Mouse (Mus musculus) lung, adult 2 months (tissue): ENCODE measurements around the gene Col15a1.

Source experiments
- CTCF ChIP-seq: fragments of 200-500 bp; IDR thresholded peaks from 2 replicates; pipeline ENCODE4 v1.5.1; 2011; ENCODE audit warnings: mild to moderate bottlenecking, low read length, control low read depth; ENCODE audit not compliant: insufficient read depth
- POLR2A ChIP-seq: fragments of 200-500 bp; IDR thresholded peaks from 2 replicates; pipeline ENCODE4 v1.6.1; 2011; ENCODE audit warnings: low read depth, mild to moderate bottlenecking, control low read depth, low read length, borderline replicate concordance; ENCODE audit errors: extremely low read depth

DNA sequence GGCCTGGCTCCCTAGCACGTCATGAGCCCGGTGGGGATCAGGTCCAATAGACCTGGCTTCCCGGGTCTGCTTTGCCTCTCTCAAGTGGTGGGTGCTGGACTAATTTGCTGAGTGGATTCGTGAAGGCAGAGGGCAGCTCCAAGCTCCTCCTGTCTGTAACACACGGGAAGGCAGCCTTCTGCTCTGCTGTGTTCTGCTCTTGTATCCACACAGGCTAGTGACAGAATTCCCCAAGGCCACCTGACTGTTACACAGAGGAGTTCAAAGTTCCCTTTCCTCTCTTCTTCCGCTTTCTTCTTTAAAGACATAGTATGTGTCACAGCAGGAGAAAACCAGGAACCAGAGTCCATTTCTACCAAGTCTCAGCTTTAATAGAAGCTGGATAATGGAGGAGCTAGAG is 53.1 kb downstream of the Col15a1 start:
- TF ChIP-seq POLR2A: no peak
- no peak for TF ChIP-seq CTCF
